Mouse (Mus musculus) bone marrow macrophage, adult 2 months (primary cell): ENCODE results near the gene Ywhag. TPM values are rescaled to one million over a fixed set of nuclear protein-coding genes. Genes with fewer than 3 reads are reported as not detected.

Source experiments
- H3K27ac ChIP-seq: 2 replicates; pipeline ENCODE4 v1.5.1; 2012; ENCODE audit warnings: low read depth, low read length; ENCODE audit not compliant: insufficient read depth
- H3K4me1 ChIP-seq: 2 replicates; pipeline ENCODE4 v1.6.1; 2012; ENCODE audit warnings: low read length; ENCODE audit not compliant: control insufficient read depth, insufficient read depth
- H3K4me3 ChIP-seq: 2 replicates; pipeline ENCODE4 v1.5.1; 2012; ENCODE audit warnings: mild to moderate bottlenecking, low read length, moderate library complexity; ENCODE audit not compliant: insufficient read depth
- CTCF ChIP-seq: IDR thresholded peaks from 2 replicates; pipeline ENCODE4 v1.5.1; 2012; ENCODE audit warnings: low read depth, mild to moderate bottlenecking, low read length, moderate library complexity
- POLR2A ChIP-seq: IDR thresholded peaks from 2 replicates; pipeline ENCODE4 v1.6.1; 2012; ENCODE audit warnings: mild to moderate bottlenecking, low read depth, low read length, borderline replicate concordance
- polyA plus RNA-seq: library from polyadenylated mRNA; stranded (reverse); fragments of >200 nt; gene quantifications from 2 replicates; pipeline ENCODE4 v1.2.4, GENCODE M21; 2012; ENCODE audit not compliant: missing spikeins, insufficient read depth, insufficient read length

The Ywhag gene
- polyA plus RNA-seq, 1 experiment, result 157 TPM

DNA sequence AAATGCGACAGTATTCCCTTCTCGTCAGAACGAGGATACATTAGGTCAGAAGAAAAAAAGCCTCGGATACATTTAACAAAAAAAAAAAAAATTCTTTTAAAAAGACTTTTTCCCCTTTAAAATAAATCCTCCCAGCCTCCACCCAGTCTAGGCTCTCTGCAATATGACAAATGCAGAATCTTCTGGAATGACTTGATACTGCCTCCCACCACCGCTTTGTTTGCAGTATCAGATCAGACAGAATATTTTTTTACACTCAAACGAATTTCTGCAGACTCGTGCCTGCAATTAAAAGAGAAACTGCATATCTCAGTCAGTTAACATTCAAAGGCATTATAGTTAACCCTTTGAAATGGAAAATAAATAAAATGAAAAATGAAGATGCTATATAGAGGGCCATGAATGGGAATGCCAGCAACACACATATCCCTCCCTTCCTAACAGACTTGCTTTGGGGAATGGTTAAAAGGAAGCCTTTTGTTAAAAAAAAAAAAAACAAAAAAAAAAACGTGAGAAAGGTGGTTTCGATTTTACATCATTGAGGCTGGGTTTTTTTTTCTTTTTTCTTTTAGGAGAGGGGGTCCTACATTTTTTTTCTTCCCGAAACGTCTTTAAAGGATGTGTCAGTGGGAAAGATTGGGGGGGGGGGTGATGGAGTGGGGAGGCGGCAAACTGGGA is 1.1 kb downstream of the Ywhag start:
- H3K4me1 ChIP-seq, result peaks cover 28% of the 10 kb centered on the region
- peak overlapping the region; percentile 98 for H3K4me3 ChIP-seq
- no peak for TF ChIP-seq CTCF
- no peak for TF ChIP-seq POLR2A
- 0 out of 2 replicates have a peak overlapping the region, but pooled peaks have one; percentile 3 for H3K27ac ChIP-seq

GRCm38 (mm10) chr5:135932359-135932758 is 2.1 kb downstream of the Ywhag start:
- peaks cover 28% of the 10 kb centered on the region for H3K4me1 ChIP-seq
- H3K4me3 ChIP-seq, result peak overlapping the region; percentile 55

GRCm38 (mm10) chr5:135931526-135931925 is 2.9 kb downstream of the Ywhag start:
- no peak for TF ChIP-seq POLR2A
- no peak for TF ChIP-seq CTCF
- H3K4me3 ChIP-seq, result peak overlapping the region; percentile 34; the same call in 1 of the 2 replicates
- no peak overlapping the region for H3K27ac ChIP-seq
- peaks cover 28% of the 10 kb centered on the region for H3K4me1 ChIP-seq

More at GRCm38 (mm10) chr5:135932359-135932758, 2.1 kb downstream of the Ywhag start:
- H3K27ac ChIP-seq, result no peak overlapping the region
- no peak for TF ChIP-seq CTCF
- TF ChIP-seq POLR2A, result no peak

DNA sequence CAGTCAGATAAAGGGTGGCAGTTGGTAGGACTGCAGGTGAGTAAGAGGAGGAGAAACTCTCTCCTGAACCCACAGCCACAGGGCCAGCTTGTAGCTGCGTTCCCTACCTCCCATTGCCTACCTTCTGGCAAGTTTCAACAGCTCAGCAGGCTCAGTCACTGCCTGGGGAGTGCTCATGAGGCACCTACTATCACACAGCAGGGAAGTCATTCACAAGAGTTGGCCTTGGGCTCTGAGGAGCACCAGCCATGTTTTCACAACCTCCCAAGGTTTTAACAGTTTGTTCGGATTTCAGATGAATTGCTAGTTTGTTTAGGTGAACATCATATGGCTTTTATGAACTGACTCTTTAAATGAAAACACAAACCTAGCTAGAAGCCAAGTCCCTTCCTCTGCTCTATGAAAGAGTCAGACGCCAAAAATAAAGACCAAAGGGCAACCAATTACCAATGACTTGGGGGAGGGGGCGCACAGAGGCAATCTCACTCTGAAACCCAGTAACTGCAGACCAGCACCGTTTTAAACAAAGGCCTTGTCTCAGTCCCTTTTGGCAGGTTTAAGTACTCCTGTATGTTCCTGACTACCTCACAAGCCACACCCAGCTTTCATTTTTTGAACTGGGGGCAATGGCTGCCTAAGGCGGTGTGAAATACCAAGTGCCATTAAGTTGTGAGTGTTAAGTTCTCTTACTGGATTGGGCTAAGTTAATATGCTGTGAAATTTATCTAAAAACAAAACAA is 4.6 kb downstream of the Ywhag start:
- no peak overlapping the region for H3K4me3 ChIP-seq
- no peak overlapping the region for H3K27ac ChIP-seq
- H3K4me1 ChIP-seq, result peaks cover 19% of the 10 kb centered on the region
- no peak for TF ChIP-seq POLR2A
- no peak for TF ChIP-seq CTCF

GRCm38 (mm10) chr5:135923901-135924300 is 10.5 kb downstream of the Ywhag start:
- H3K4me1 ChIP-seq, result 0 out of 2 replicates have a peak, but pooled peaks cover 3% of the 10 kb centered on the region
- H3K27ac ChIP-seq, result no peak overlapping the region
- no peak for TF ChIP-seq POLR2A
- no peak for TF ChIP-seq CTCF
- H3K4me3 ChIP-seq, result no peak overlapping the region

- Histone ChIP-seq H3K4me3 (no peak overlapping the region), H3K27ac (no peak overlapping the region)
Measured at GRCm38 (mm10) chr5:135919902-135920301, 14.5 kb downstream of the Ywhag start.

GRCm38 (mm10) chr5:135918593-135918992 is 15.8 kb downstream of the Ywhag start:
- TF ChIP-seq POLR2A, result no peak
- TF ChIP-seq CTCF, result peak; percentile 46; the same call in 1 of the 2 replicates
- peaks cover 36% of the 10 kb centered on the region for H3K4me1 ChIP-seq
- H3K4me3 ChIP-seq, result no peak overlapping the region
- H3K27ac ChIP-seq, result no peak overlapping the region

More at GRCm38 (mm10) chr5:135919902-135920301, 14.5 kb downstream of the Ywhag start:
- TF ChIP-seq CTCF, result no peak
- TF ChIP-seq POLR2A, result no peak
- peaks cover 24% of the 10 kb centered on the region for H3K4me1 ChIP-seq

DNA sequence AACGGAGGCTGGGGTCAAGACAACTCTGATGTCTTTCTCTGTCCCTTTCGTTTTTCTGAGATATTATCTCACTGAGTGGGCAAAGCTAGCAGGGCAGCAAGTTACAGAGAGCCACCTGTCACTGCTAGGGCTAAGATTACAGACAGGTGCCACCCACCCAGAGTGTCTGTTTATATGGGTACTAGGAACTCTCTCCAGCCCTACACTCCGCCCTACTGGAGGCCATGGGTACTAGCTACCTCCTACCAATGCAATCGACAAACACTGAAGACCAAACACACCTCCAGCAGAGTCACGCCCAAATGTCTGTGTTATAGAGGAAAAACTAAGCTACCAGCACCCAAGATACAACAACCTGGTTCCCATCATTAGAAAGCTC is 16.4 kb downstream of the Ywhag start:
- Histone ChIP-seq H3K4me3 (no peak overlapping the region), H3K27ac (no peak overlapping the region), H3K4me1 (peaks cover 41% of the 10 kb centered on the region)
- TF ChIP-seq POLR2A, result no peak
- TF ChIP-seq CTCF, result no peak

- TF ChIP-seq POLR2A (no peak), CTCF (peak; percentile 25; the same call in 1 of the 2 replicates)
- peaks cover 47% of the 10 kb centered on the region for H3K4me1 ChIP-seq
- H3K4me3 ChIP-seq, result no peak overlapping the region
- H3K27ac ChIP-seq, result no peak overlapping the region
Measured at GRCm38 (mm10) chr5:135917327-135918058, 16.9 kb downstream of the Ywhag start.

- no peak for TF ChIP-seq CTCF
- TF ChIP-seq POLR2A, result no peak
- peaks cover 55% of the 10 kb centered on the region for H3K4me1 ChIP-seq
- H3K27ac ChIP-seq, result no peak overlapping the region
- H3K4me3 ChIP-seq, result no peak overlapping the region
Measured at GRCm38 (mm10) chr5:135916601-135917000, 17.8 kb downstream of the Ywhag start.
